Mouse (Mus musculus) heart, embryonic 13.5 days (tissue): ENCODE results near the gene Mras. TPM values are rescaled to one million over a fixed set of nuclear protein-coding genes. Genes with fewer than 3 reads are reported as not detected.

Experiments
- ATAC-seq: fragments of 200-750 bp; cut with Nextera tagmentation; 2 replicates; pipeline ENCODE4 v1.8.0; 2017; ENCODE audit warnings: moderate TSS enrichment; ENCODE audit not compliant: insufficient number of reproducible peaks, low FRiP score, low TSS enrichment; ENCODE audit errors: extremely low read depth
- H3K27ac ChIP-seq: fragments of 300-500 bp; sonication (generic); replicated peaks from 2 replicates; pipeline ENCODE4 v1.5.1; 2015; ENCODE audit warnings: moderate library complexity, mild to moderate bottlenecking, inconsistent platforms
- H3K27me3 ChIP-seq: fragments of 300-500 bp; sonication (generic); replicated peaks from 2 replicates; pipeline ENCODE4 v1.6.1; 2015; ENCODE audit warnings: mild to moderate bottlenecking, inconsistent platforms
- H3K36me3 ChIP-seq: fragments of 300-500 bp; sonication (generic); 2 replicates; pipeline ENCODE4 v1.6.1; 2015; ENCODE audit warnings: mild to moderate bottlenecking, inconsistent platforms
- H3K4me1 ChIP-seq: fragments of 300-500 bp; sonication (generic); 2 replicates; pipeline ENCODE4 v1.6.1; 2015; ENCODE audit warnings: inconsistent platforms
- H3K4me2 ChIP-seq: fragments of 300-500 bp; sonication (generic); 2 replicates; pipeline ENCODE4 v1.6.1; 2015; ENCODE audit warnings: inconsistent platforms, mild to moderate bottlenecking, moderate library complexity
- H3K4me3 ChIP-seq: fragments of 300-500 bp; sonication (generic); 2 replicates; pipeline ENCODE4 v1.5.1; 2015; ENCODE audit warnings: moderate library complexity, mild to moderate bottlenecking, inconsistent platforms
- H3K9ac ChIP-seq: fragments of 300-500 bp; sonication (generic); 2 replicates; pipeline ENCODE4 v1.6.1; 2015; ENCODE audit warnings: inconsistent platforms, mild to moderate bottlenecking, moderate library complexity
- H3K9me3 ChIP-seq: fragments of 300-500 bp; sonication (generic); 2 replicates; pipeline ENCODE4 v1.6.1; 2016; ENCODE audit warnings: inconsistent platforms
- WGBS: fragments of 180-500 bp; shearing (Covaris S2); methylation state at CpG from one replicate; pipeline ENCODE4 v1.1.7; 2015; ENCODE audit warnings: mixed read lengths; 5-methylcytosine and 5-hydroxymethylcytosine counted together
- polyA plus RNA-seq: library from polyadenylated mRNA; unstranded; fragments of >200 nt; fragmentation: Nextera tagmentation; extraction: Ambion mirVana; gene quantifications from 2 replicates; pipeline ENCODE4 v1.2.1, GENCODE M21; 2015

Gene Mras
- polyA plus RNA-seq, 1 experiment from 2014 or later = 9.3 TPM

DNA sequence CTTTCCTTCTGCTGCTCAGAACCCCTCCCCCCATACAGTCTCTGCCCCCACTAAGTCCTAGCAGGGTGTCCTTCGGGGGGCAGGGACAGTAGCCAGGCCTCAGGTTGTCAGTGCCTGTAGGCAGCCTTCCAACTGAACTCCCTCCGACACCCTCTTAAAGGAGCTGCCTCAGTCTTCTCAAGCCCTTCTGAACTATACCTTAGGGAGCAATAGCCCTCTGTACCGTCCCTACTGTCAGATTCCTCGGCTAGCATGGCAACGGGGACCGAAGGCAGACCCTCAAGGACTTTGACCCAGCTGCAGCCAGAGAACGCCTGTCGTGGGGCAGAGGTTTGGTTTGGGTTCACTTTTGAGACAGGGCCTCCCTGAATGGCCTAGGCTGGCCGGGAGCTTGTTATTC, 11.9 kb downstream of the Mras start:
- no peak for ATAC-seq
- Histone ChIP-seq H3K4me2 (no peak overlapping the region), H3K27me3 (no peaks in the 10 kb centered on the region), H3K36me3 (no peaks in the 10 kb centered on the region), H3K4me3 (no peak overlapping the region), H3K9me3 (no peaks in the 10 kb centered on the region), H3K4me1 (peaks cover 25% of the 10 kb centered on the region), H3K27ac (no peak overlapping the region), H3K9ac (peak overlapping the region; percentile 5; the same call in 1 of the 2 replicates)
- 53% methylated on average over 9 of the region's 9 CpGs for WGBS

DNA sequence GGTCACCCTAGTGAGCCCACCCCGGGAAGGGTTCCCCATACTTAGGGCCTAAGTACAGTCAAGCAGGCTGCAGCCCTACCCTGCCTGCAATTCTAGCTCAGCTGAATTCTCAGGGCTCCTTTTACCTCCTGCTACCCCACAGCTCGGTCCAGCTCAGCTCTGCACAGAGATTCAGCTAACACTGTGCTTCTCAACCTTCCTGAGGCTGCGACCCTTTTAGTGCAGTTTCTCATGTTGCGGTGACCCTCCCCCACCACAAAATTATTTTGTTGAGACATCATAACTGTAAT, 12.7 kb downstream of the Mras start:
- no peak overlapping the region for H3K27ac ChIP-seq
- no peak overlapping the region for H3K4me2 ChIP-seq
- no peak overlapping the region for H3K9ac ChIP-seq
- ATAC-seq = no peak
- no peaks in the 10 kb centered on the region for H3K27me3 ChIP-seq
- H3K4me1 ChIP-seq = peaks cover 25% of the 10 kb centered on the region
- H3K4me3 ChIP-seq = no peak overlapping the region
- H3K9me3 ChIP-seq = no peaks in the 10 kb centered on the region
- H3K36me3 ChIP-seq = no peaks in the 10 kb centered on the region
- 69% methylated on average over 4 of the region's 4 CpGs for WGBS

DNA sequence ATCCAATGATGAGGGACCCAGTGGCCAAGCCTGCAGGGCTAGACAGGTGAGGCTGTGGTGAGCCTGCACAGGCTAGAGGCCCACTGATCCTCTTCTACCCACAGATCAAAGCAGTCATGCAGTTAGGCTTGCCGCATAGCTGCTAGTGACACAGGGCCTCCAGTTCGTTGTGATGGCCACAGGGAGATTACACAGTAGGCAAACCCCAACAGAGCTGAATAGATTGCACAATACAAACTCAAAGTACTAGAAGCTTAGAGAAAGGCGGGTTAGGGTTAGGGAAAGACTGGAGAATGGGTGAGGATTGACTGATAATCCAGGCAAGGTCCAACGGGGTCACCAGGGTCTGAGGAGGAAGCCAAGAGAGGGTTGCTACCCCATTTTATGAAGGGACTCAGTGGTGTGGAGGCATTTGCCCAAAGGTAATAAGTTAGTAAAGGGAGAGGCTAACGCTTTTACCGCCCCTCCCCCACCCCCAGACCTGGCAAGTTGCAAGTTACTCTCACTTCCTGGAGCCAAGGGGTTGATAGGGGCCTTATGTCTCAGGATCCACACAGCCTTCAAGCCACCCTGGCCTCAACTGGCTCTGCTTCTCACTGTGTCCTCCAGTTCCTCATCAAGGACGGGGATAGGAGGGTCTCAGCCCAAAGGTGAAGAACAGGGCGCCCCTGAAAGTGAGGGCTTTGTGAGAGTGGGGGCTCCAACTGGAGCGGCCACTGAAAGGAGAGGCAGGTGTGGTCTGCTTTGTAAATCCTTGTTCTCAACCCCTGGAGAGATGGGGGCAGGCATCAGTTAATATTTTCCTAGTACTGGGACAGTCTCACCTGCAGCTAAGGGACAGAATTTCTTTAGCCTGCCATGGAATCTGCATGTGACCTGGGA, 13.2 kb downstream of the Mras start:
- no peak overlapping the region for H3K4me3 ChIP-seq
- 64% methylated on average over 9 of the region's 9 CpGs for WGBS

DNA sequence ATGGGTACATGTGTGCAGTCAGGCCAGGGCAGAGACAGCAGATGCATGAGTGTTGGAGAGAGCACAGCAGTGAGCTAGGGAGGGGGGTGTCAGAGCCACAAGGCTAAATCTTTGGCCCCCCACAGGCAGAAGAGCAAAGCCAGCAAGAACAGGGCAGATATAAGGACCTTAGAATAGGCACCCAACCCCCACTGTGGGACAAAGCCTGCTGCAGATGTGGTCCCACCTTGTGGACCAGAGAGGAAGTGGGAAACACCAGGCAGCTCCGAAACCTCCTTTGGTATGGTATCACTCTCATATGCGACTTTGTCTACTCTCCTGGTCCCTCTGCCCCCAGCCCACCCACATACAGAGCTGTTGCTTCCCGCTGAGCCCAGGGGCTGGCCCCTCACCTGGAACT, 15.3 kb downstream of the Mras start:
- WGBS = 63% methylated on average over 3 of the region's 3 CpGs
- Histone ChIP-seq H3K36me3 (no peaks in the 10 kb centered on the region), H3K4me3 (no peak overlapping the region), H3K4me2 (no peak overlapping the region), H3K27ac (no peak overlapping the region), H3K4me1 (peaks cover 25% of the 10 kb centered on the region), H3K9me3 (no peaks in the 10 kb centered on the region), H3K9ac (no peak overlapping the region), H3K27me3 (no peaks in the 10 kb centered on the region)
- no peak for ATAC-seq

More for the DNA sequence above, 13.2 kb downstream of the Mras start:
- no peaks in the 10 kb centered on the region for H3K9me3 ChIP-seq
- H3K36me3 ChIP-seq = no peaks in the 10 kb centered on the region
- peaks cover 25% of the 10 kb centered on the region for H3K4me1 ChIP-seq
- H3K4me2 ChIP-seq = no peak overlapping the region
- no peaks in the 10 kb centered on the region for H3K27me3 ChIP-seq
- ATAC-seq = no peak
- no peak overlapping the region for H3K9ac ChIP-seq
- H3K27ac ChIP-seq = no peak overlapping the region

GRCm38 (mm10) chr9:99419951-99420701, 17.1 kb downstream of the Mras start:
- Histone ChIP-seq H3K36me3 (no peaks in the 10 kb centered on the region), H3K4me3 (no peak overlapping the region), H3K9me3 (no peaks in the 10 kb centered on the region), H3K9ac (no peak overlapping the region), H3K27me3 (no peaks in the 10 kb centered on the region), H3K4me2 (no peak overlapping the region), H3K4me1 (peaks cover 25% of the 10 kb centered on the region), H3K27ac (no peak overlapping the region)
- WGBS = 67% methylated on average over 8 of the region's 8 CpGs
- ATAC-seq = no peak

DNA sequence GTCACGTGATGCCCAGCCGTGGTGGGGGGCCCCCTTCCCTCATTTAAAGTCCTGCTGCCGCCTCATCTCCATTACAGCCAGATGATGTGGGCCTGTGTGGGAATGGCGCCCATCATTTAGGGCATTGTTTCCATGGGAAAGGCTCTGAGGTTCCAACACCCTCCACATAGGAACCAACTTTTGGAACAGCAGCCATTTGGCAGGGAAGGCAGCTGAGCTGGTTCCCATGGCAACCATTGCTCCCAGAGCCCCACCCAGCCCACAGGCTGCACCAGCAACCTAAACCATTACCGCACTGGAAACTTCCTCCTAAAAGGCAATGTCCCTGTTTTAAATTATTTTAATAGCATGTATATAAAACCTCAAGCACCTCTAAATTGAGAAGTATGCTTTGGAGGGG, 18.8 kb downstream of the Mras start:
- WGBS = 66% methylated on average over 5 of the region's 5 CpGs
- no peak overlapping the region for H3K9ac ChIP-seq
- peaks cover 15% of the 10 kb centered on the region for H3K4me1 ChIP-seq
- H3K4me3 ChIP-seq = no peak overlapping the region
- no peak overlapping the region for H3K27ac ChIP-seq
- no peak for ATAC-seq
- H3K4me2 ChIP-seq = no peak overlapping the region
- no peaks in the 10 kb centered on the region for H3K36me3 ChIP-seq
- no peaks in the 10 kb centered on the region for H3K27me3 ChIP-seq
- no peaks in the 10 kb centered on the region for H3K9me3 ChIP-seq

DNA sequence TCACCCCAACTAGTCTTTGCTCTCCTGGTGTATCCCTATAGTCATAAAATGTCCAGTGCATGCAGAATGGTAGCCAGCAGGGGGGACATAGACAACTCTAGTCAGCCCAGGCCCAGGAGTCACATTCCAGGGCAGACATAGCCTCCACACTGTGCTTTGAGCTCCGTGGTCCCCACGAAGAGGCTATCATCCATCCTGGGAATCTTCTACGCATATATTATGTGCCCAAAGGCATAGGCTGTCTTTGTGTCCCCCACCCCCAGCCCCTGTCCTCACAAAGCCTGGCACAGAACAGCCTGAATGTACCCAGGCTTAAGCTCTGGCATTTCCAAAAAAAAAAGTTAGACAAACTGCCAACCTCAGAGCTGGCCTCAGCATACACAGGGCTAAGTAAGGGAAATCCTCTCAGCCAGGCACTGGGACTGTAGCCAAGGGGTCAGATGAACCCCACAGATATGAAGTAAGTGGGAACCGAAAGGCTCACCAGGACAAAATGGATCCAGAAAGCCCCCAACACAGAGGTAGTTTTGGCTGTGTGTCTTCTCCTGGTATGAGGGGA, 19.8 kb downstream of the Mras start:
- 59% methylated on average over 4 of the region's 4 CpGs for WGBS
- no peaks in the 10 kb centered on the region for H3K36me3 ChIP-seq
- no peak for ATAC-seq

DNA sequence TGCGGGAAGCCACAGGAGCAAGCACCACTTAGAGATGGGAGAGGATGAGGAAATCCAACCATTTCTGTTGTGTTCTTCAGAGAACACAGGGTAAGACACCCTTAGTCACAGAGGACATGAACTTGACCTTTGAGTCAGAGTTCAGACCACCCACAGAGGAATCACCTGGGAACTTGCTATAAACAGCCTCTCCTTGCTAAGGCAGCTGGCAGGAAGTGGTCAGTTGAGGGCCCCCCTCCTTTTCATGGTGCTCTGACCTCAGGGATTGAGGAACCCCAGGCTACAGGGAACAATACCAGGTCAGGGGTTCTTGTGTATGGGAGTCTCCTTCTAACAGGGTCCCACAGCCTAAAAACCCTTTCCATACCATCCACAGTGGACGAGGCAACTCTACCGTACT, 20.4 kb downstream of the Mras start:
- H3K9ac ChIP-seq = no peak overlapping the region
- H3K4me2 ChIP-seq = no peak overlapping the region
- no peaks in the 10 kb centered on the region for H3K36me3 ChIP-seq
- H3K27me3 ChIP-seq = no peaks in the 10 kb centered on the region
- H3K9me3 ChIP-seq = no peaks in the 10 kb centered on the region
- H3K4me1 ChIP-seq = peaks cover 20% of the 10 kb centered on the region
- no peak overlapping the region for H3K4me3 ChIP-seq
- WGBS = 85% methylated on average over 3 of the region's 3 CpGs
- no peak overlapping the region for H3K27ac ChIP-seq
- ATAC-seq = no peak

More for the DNA sequence above, 19.8 kb downstream of the Mras start:
- H3K27me3 ChIP-seq = no peaks in the 10 kb centered on the region
- no peak overlapping the region for H3K4me3 ChIP-seq
- no peak overlapping the region for H3K9ac ChIP-seq
- no peak overlapping the region for H3K4me2 ChIP-seq
- H3K27ac ChIP-seq = no peak overlapping the region
- peaks cover 15% of the 10 kb centered on the region for H3K4me1 ChIP-seq
- no peaks in the 10 kb centered on the region for H3K9me3 ChIP-seq

DNA sequence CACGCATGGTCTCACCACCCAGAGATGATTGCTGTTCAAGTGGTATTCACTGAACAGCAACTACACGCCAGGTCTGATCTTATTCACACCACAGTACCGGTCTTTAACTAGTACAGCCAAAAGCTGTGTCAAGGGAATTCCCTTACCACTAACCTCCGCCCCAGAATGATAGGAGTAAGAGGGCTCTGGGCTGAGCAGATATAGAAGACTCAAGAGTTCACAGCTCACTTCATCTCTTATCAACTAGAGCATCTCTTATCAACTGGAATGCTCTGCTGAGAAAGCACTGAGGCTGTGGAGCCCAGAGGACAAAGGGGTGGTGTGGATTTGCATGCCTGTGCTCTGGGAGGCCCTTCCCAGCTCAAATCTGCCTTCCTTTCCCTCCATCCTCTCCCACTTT, 25.4 kb downstream of the Mras start:
- Histone ChIP-seq H3K27me3 (no peaks in the 10 kb centered on the region), H3K4me2 (no peak overlapping the region), H3K27ac (no peak overlapping the region), H3K9me3 (no peaks in the 10 kb centered on the region), H3K4me1 (peaks cover 16% of the 10 kb centered on the region), H3K9ac (no peak overlapping the region), H3K36me3 (no peaks in the 10 kb centered on the region), H3K4me3 (no peak overlapping the region)
- ATAC-seq = no peak
- WGBS = 51% methylated on average over 4 of the region's 4 CpGs

GRCm38 (mm10) chr9:99411093-99411492, 26.1 kb downstream of the Mras start:
- Histone ChIP-seq H3K9me3 (no peaks in the 10 kb centered on the region), H3K27ac (no peak overlapping the region), H3K9ac (no peak overlapping the region), H3K4me1 (peaks cover 13% of the 10 kb centered on the region), H3K27me3 (no peaks in the 10 kb centered on the region), H3K36me3 (no peaks in the 10 kb centered on the region), H3K4me2 (no peak overlapping the region), H3K4me3 (no peak overlapping the region)
- 88% methylated on average over 5 of the region's 5 CpGs for WGBS
- ATAC-seq = no peak

- Histone ChIP-seq H3K4me2 (no peak overlapping the region), H3K4me3 (no peak overlapping the region), H3K27me3 (no peaks in the 10 kb centered on the region), H3K27ac (no peak overlapping the region), H3K36me3 (no peaks in the 10 kb centered on the region), H3K9ac (no peak overlapping the region), H3K9me3 (no peaks in the 10 kb centered on the region), H3K4me1 (peaks cover 9% of the 10 kb centered on the region)
- whole genome bisulfite sequencing = 63% methylated on average over 3 of the region's 3 CpGs
- ATAC-seq = no peak
Measured at GRCm38 (mm10) chr9:99409280-99409679, 27.9 kb downstream of the Mras start.
